Mouse (Mus musculus): Measurements from ENCODE around the gene Zfp977.
"Not testable (repeated sequence)": the region's sequence is repeated elsewhere in the genome, so short reads cannot be mapped to it uniquely, and the experiment has no call there.

GRCm38 (mm10) chr7:42595666-42596065 lies 3.3 kb upstream of the Zfp977 start:
- TF ChIP-seq CHD2 (IDR thresholded peaks at IDR 0.05; ENCODE audit: low read depth, low read length); ZNF384 (IDR thresholded peaks at IDR 0.05; ENCODE audit: low read depth, low read length); HCFC1 (IDR thresholded peaks at IDR 0.05; ENCODE audit: borderline replicate concordance, insufficient read depth, low read length); MAFK (IDR thresholded peaks at IDR 0.05; ENCODE audit: insufficient read depth, low read depth, low read length): not testable (repeated sequence)
- 0 out of 2 replicates have a peak, but pooled peaks have one; percentile 16 for TF ChIP-seq ZC3H11A (IDR thresholded peaks at IDR 0.05; ENCODE audit: borderline replicate concordance, low read depth, low read length)

Measured in ES-E14 (cell line).